Mouse (Mus musculus): ENCODE measurements around the gene Olfr658. TPM values are rescaled to one million over a fixed set of nuclear protein-coding genes. Genes with fewer than 3 reads are reported as not detected.
A peak's percentile ranks its signal among the peaks of the same experiment; 100 is the strongest.

The Olfr658 gene
- total and polyA plus RNA-seq, 3 experiments, result not detected

DNA sequence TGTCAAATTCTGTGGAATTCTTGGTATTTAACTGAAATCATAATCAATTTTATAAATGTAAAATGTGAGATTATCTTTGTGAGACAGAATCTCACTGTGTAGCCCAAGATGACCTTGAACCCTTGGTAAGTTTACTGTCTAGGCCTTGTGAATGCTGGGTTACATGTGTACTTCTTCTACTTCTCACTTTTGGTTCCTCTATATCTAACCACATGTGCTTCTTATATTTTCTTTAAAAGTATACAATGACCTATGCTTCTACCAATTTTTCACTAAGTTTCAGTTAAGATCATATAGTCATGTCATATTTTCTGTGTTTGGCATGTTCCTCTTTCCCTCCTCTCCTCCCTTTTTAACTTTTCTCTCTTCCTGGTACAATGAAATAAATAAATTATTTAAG lies 42.4 kb downstream of the Olfr658 start:
- no peak for TF ChIP-seq POLR2AphosphoS5 (IDR thresholded peaks at IDR 0.05; ENCODE audit: borderline replicate concordance, low read depth, low read length)
- no peak for DNase-seq (ENCODE audit: low read depth, low spot score)
- no peaks in the 10 kb centered on the region for H3K79me2 ChIP-seq (ENCODE audit: control insufficient read depth, insufficient read depth, low read length, poor library complexity)
- no peak overlapping the region for H3K4me3 ChIP-seq (ENCODE audit: control insufficient read depth in 1 of 2, insufficient read depth in 1 of 2, low read depth in 2 of 2, low read length in 2 of 2)
- H3K27ac ChIP-seq (ENCODE audit: control insufficient read depth, low read depth, low read length), result no peak overlapping the region
- H3K36me3 ChIP-seq (ENCODE audit: control insufficient read depth in 1 of 2, insufficient read depth in 2 of 2, low read length in 2 of 2), result no peaks in the 10 kb centered on the region
- H3K27me3 ChIP-seq (ENCODE audit: control insufficient read depth in 1 of 2, insufficient read depth in 2 of 2, low read length in 2 of 2), result no peaks in the 10 kb centered on the region
- no peaks in the 10 kb centered on the region for H3K9me3 ChIP-seq (replicated peaks; ENCODE audit: insufficient read depth, low read length)
- no peak overlapping the region for H3K9ac ChIP-seq (ENCODE audit: control insufficient read depth, low read depth, low read length, poor library complexity, severe bottlenecking)
- H3K4me1 ChIP-seq (ENCODE audit: control insufficient read depth in 1 of 2, insufficient read depth in 2 of 2, low read length in 2 of 2), result no peaks in the 10 kb centered on the region

DNA sequence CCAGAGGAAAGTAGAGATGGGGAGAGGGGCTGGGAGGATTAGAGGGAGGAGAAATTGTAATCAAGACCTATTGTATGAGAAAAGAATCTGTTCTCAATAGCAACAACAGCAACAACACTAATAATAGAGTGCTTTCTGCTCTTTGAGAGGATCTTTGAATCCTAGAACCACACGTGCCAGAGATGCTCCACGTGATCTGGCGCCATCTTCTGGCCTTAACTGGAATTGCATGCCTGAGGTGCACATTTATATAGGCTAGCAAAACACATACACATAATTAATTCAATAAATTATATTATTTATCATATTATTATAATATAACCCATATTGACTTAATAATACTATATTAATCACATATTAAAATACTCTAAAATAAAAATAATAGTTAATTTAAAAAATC lies 43.9 kb downstream of the Olfr658 start:
- Histone ChIP-seq H3K79me2 (ENCODE audit: control insufficient read depth, insufficient read depth, low read length, poor library complexity) (no peaks in the 10 kb centered on the region), H3K4me3 (ENCODE audit: control insufficient read depth in 1 of 2, insufficient read depth in 1 of 2, low read depth in 2 of 2, low read length in 2 of 2) (no peak overlapping the region), H3K27me3 (ENCODE audit: control insufficient read depth in 1 of 2, insufficient read depth in 2 of 2, low read length in 2 of 2) (no peaks in the 10 kb centered on the region), H3K4me1 (ENCODE audit: control insufficient read depth in 1 of 2, insufficient read depth in 2 of 2, low read length in 2 of 2) (no peaks in the 10 kb centered on the region), H3K9ac (ENCODE audit: control insufficient read depth, low read depth, low read length, poor library complexity, severe bottlenecking) (no peak overlapping the region), H3K27ac (ENCODE audit: control insufficient read depth, low read depth, low read length) (no peak overlapping the region), H3K36me3 (ENCODE audit: control insufficient read depth in 1 of 2, insufficient read depth in 2 of 2, low read length in 2 of 2) (no peaks in the 10 kb centered on the region), H3K9me3 (replicated peaks; ENCODE audit: insufficient read depth, low read length) (no peaks in the 10 kb centered on the region)
- peak; percentile 57 for DNase-seq (ENCODE audit: low read depth, low spot score)
- TF ChIP-seq HCFC1 (IDR thresholded peaks at IDR 0.05; ENCODE audit: low read depth, low read length) (no peak), ELF1 (IDR thresholded peaks at IDR 0.05; ENCODE audit: low read depth, low read length) (no peak), POLR2A (IDR thresholded peaks at IDR 0.05; ENCODE audit: control insufficient read depth in 1 of 2, insufficient read depth in 1 of 2, low read depth in 1 of 2, low read length in 2 of 2, poor library complexity in 1 of 2) (no peak), MEF2A (IDR thresholded peaks at IDR 0.05; ENCODE audit: extremely low read depth, insufficient replicate concordance, low read depth, low read length, poor library complexity, severe bottlenecking) (no peak), CHD1 (IDR thresholded peaks at IDR 0.05; ENCODE audit: low read depth, low read length) (no peak), SIN3A (IDR thresholded peaks at IDR 0.05; ENCODE audit: low read length) (no peak), RAD21 (IDR thresholded peaks at IDR 0.05; ENCODE audit: low read depth, low read length) (peak; percentile 76), EP300 (IDR thresholded peaks at IDR 0.05; ENCODE audit: low read depth in 1 of 2, low read length in 2 of 2) (no peak), GATA1 (IDR thresholded peaks at IDR 0.05; ENCODE audit: low read depth, low read length) (no peak), ZKSCAN1 (IDR thresholded peaks at IDR 0.05; ENCODE audit: low read depth, low read length) (no peak), TBP (IDR thresholded peaks at IDR 0.05; ENCODE audit: low read depth, low read length) (no peak), MXI1 (IDR thresholded peaks at IDR 0.05; ENCODE audit: low read depth, low read length) (no peak), MAFK (IDR thresholded peaks at IDR 0.05; ENCODE audit: borderline replicate concordance, low read depth, low read length) (no peak), MYC (IDR thresholded peaks at IDR 0.05; ENCODE audit: low read depth, low read length) (0 out of 2 replicates have a peak, but pooled peaks have one; percentile 52), GABPA (IDR thresholded peaks at IDR 0.05; ENCODE audit: low read depth, low read length) (no peak), CHD2 (IDR thresholded peaks at IDR 0.05; ENCODE audit: low read length) (no peak), BHLHE40 (IDR thresholded peaks at IDR 0.05; ENCODE audit: borderline replicate concordance, low read depth, low read length) (peak; percentile 84), KAT2A (conservative IDR thresholded peaks at IDR 0.05; ENCODE audit: low read depth, low read length) (no peak), MAX (IDR thresholded peaks at IDR 0.05; ENCODE audit: low read length) (peak; percentile 61; the same call in 1 of the 2 replicates), UBTF (IDR thresholded peaks at IDR 0.05; ENCODE audit: borderline replicate concordance, insufficient read depth, low read depth, low read length) (no peak), JUND (IDR thresholded peaks at IDR 0.05; ENCODE audit: low read depth, low read length) (no peak), ZMIZ1 (IDR thresholded peaks at IDR 0.05; ENCODE audit: low read depth, low read length) (no peak), TAL1 (IDR thresholded peaks at IDR 0.05; ENCODE audit: low read length) (no peak), SMC3 (IDR thresholded peaks at IDR 0.05; ENCODE audit: low read depth, low read length) (peak; percentile 77), CTCF (IDR thresholded peaks at IDR 0.05 in 2 of 3, conservative IDR thresholded peaks at IDR 0.05 in 1 of 3; ENCODE audit: control insufficient read depth in 1 of 3, insufficient read depth in 1 of 3, low read depth in 2 of 3, low read length in 3 of 3, poor library complexity in 1 of 3, severe bottlenecking in 1 of 3) (peak; percentile 68 to 83 (median 77)), RCOR1 (IDR thresholded peaks at IDR 0.05; ENCODE audit: low read depth, low read length) (no peak), MAZ (IDR thresholded peaks at IDR 0.05; ENCODE audit: low read depth, low read length) (no peak), ZC3H11A (IDR thresholded peaks at IDR 0.05; ENCODE audit: low read depth, low read length) (peak; percentile 61), ETS1 (IDR thresholded peaks at IDR 0.05; ENCODE audit: low read depth, low read length) (no peak), NELFE (IDR thresholded peaks at IDR 0.05; ENCODE audit: low read depth, low read length) (no peak), TCF12 (IDR thresholded peaks at IDR 0.05; ENCODE audit: low read depth, low read length) (no peak), NRF1 (IDR thresholded peaks at IDR 0.05; ENCODE audit: insufficient read depth, low read depth, low read length, poor library complexity, severe bottlenecking) (no peak), POLR2AphosphoS5 (IDR thresholded peaks at IDR 0.05; ENCODE audit: borderline replicate concordance, low read depth, low read length) (no peak)

Data from MEL (cell line).